Comparison of ENCODE assay signal across 11 mouse cellular contexts in the genomic region with DNA sequence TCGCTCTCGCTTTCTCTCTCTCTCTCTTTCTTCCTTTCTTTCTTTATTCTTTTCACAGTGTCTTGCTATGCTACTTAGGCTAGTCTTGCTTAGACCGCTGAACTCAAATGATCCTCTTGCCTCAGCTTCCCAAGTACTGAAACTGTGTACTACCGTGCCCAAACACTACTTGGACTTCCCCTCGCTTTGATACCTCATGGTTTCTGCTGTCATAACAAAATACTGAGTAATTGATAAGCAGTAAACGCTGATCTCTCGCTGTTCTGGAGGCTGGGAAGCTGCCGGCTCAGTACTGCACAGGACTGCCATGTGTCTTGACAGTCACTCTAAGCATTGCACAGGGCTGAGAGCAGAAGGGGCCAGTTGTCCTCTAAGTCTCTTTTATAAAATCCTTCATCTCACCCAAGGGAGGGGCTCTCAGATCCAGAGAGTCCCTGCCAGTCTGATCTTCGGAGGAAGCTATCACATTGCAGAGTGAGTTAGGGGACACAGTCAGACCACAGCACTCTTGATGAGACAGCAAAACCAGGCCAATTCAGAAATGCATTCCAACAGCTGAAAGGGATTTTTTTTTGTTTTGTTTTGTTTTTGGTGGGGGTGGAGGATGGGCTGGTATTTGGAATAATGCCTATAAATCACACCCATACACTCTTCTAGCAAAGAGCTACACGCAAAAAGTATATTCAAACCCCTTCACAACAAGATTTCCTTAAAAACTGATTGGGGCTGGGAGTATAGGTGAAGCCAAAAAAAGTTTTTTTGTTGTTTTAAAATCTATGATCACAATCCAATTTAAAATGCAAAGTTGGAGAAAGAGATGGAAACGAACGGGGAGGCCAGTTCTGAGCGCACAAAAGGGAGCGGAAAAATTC. TPM values are rescaled to one million over a fixed set of nuclear protein-coding genes. Genes with fewer than 3 reads are reported as not detected.
A peak's percentile ranks its signal among the peaks of the same experiment; 100 is the strongest.
DNase-seq lines count a peak whose midpoint lies in the region; ATAC-seq and TF ChIP-seq lines count a peak whose summit lies in the region.
"Had no signal": no experiment of that assay in that cellular context is flagged by ENCODE, and none has a peak within 500 bp of the region (broad histone marks: within the 10 kb centered on the region; RNA-seq: fewer than 3 reads in every experiment).

No protein-coding gene starts in this region.

- H3K27me3 ChIP-seq in forebrain, embryonic 10.5 days (ENCODE audit: poor library complexity, severe bottlenecking) = peaks cover 11% of the 10 kb centered on the region; the same call in 1 of the 2 replicates
- no peaks in the 10 kb centered on the region for H3K27me3 ChIP-seq in forebrain, embryonic 15.5 days
- no peaks in the 10 kb centered on the region for H3K27me3 ChIP-seq in heart, postnatal 0 days (ENCODE audit: control insufficient read depth, insufficient read depth, low read length)
- H3K27me3 ChIP-seq in lung, embryonic 16.5 days (ENCODE audit: control insufficient read depth, insufficient read depth, low read depth, low read length) = peaks cover 2% of the 10 kb centered on the region; the same call in 1 of the 2 replicates
- no peaks in the 10 kb centered on the region for H3K27me3 ChIP-seq in limb, embryonic 14.5 days (ENCODE audit: control insufficient read depth, insufficient read depth, low read length)

- no peak overlapping the region for H3K9ac ChIP-seq in forebrain, embryonic 15.5 days (replicated peaks)
- H3K9ac ChIP-seq in heart, postnatal 0 days (replicated peaks; ENCODE audit: low read depth, low read length) = no peak overlapping the region
- no peak overlapping the region for H3K9ac ChIP-seq in lung, embryonic 16.5 days (ENCODE audit: low read length)
- no peak overlapping the region for H3K9ac ChIP-seq in limb, embryonic 14.5 days (ENCODE audit: low read depth, low read length, severe bottlenecking)

- no peak for TF ChIP-seq CTCF in heart, postnatal 0 days (IDR thresholded peaks at IDR 0.05; ENCODE audit: low read depth)
- TF ChIP-seq CTCF in lung, adult 2 months (IDR thresholded peaks at IDR 0.05; ENCODE audit: insufficient read depth, low read length) = no peak

- 59% methylated on average over 14 of the region's 14 CpGs for WGBS in forebrain, embryonic 10.5 days
- WGBS in forebrain, embryonic 15.5 days = 32% methylated on average over 14 of the region's 14 CpGs
- 61% methylated on average over 14 of the region's 14 CpGs for WGBS in heart, postnatal 0 days
- WGBS in lung, embryonic 16.5 days = 55% methylated on average over 14 of the region's 14 CpGs
- 69% methylated on average over 14 of the region's 14 CpGs for WGBS in lung, adult 2 months
- 74% methylated on average over 14 of the region's 14 CpGs for WGBS in limb, embryonic 14.5 days

- TF ChIP-seq EP300 in heart, postnatal 0 days (IDR thresholded peaks at IDR 0.05; ENCODE audit: low read depth) = no peak

- no peak overlapping the region for H3K4me2 ChIP-seq in forebrain, embryonic 15.5 days (replicated peaks)
- no peak overlapping the region for H3K4me2 ChIP-seq in heart, postnatal 0 days (ENCODE audit: low read depth, low read length)
- no peak overlapping the region for H3K4me2 ChIP-seq in lung, embryonic 16.5 days (ENCODE audit: low read depth, low read length)
- no peak overlapping the region for H3K4me2 ChIP-seq in limb, embryonic 14.5 days (replicated peaks; ENCODE audit: low read depth, low read length, severe bottlenecking)

- H3K4me1 ChIP-seq in forebrain, embryonic 10.5 days = peaks cover 28% of the 10 kb centered on the region
- 0 out of 2 replicates have a peak, but pooled peaks cover 5% of the 10 kb centered on the region for H3K4me1 ChIP-seq in forebrain, embryonic 15.5 days
- peaks cover 10% of the 10 kb centered on the region; the same call in 1 of the 2 replicates for H3K4me1 ChIP-seq in heart, postnatal 0 days (ENCODE audit: control insufficient read depth, insufficient read depth)
- H3K4me1 ChIP-seq in lung, embryonic 16.5 days (replicated peaks; ENCODE audit: control insufficient read depth, insufficient read depth, low read length) = no peaks in the 10 kb centered on the region; the same call in none of the 2 replicates
- no peaks in the 10 kb centered on the region for H3K4me1 ChIP-seq in lung, adult 2 months (ENCODE audit: control insufficient read depth, insufficient read depth, low read length)
- peaks cover 9% of the 10 kb centered on the region for H3K4me1 ChIP-seq in limb, embryonic 14.5 days (ENCODE audit: control insufficient read depth, insufficient read depth, low read length)

- peak overlapping the region; percentile 24 for H3K4me3 ChIP-seq in forebrain, embryonic 10.5 days
- no peak overlapping the region for H3K4me3 ChIP-seq in forebrain, embryonic 15.5 days
- no peak overlapping the region for H3K4me3 ChIP-seq in heart, postnatal 0 days (ENCODE audit: low read depth, low read length)
- no peak overlapping the region for H3K4me3 ChIP-seq in lung, embryonic 16.5 days (ENCODE audit: low read length)
- no peak overlapping the region for H3K4me3 ChIP-seq in lung, adult 2 months (replicated peaks; ENCODE audit: extremely low read depth, low read depth, low read length)
- H3K4me3 ChIP-seq in limb, embryonic 14.5 days (replicated peaks; ENCODE audit: low read length) = no peak overlapping the region
- H3K4me3 ChIP-seq: layer of hippocampus, adult 2 months had no signal

- H3K36me3 ChIP-seq in forebrain, embryonic 10.5 days (replicated peaks) = no peaks in the 10 kb centered on the region
- H3K36me3 ChIP-seq in forebrain, embryonic 15.5 days = no peaks in the 10 kb centered on the region
- no peaks in the 10 kb centered on the region for H3K36me3 ChIP-seq in heart, postnatal 0 days (replicated peaks; ENCODE audit: control insufficient read depth, insufficient read depth, low read length)
- H3K36me3 ChIP-seq in lung, embryonic 16.5 days (ENCODE audit: control insufficient read depth, insufficient read depth, low read length) = no peaks in the 10 kb centered on the region
- H3K36me3 ChIP-seq in limb, embryonic 14.5 days (ENCODE audit: control insufficient read depth, insufficient read depth, low read length) = no peaks in the 10 kb centered on the region

- intact Hi-C loops in heart, postnatal 36 days (cut with DNase I) = no loop called here

- peak overlapping the region; percentile 54 for H3K27ac ChIP-seq in forebrain, embryonic 10.5 days
- no peak overlapping the region for H3K27ac ChIP-seq in forebrain, embryonic 15.5 days (replicated peaks)
- peak overlapping the region; percentile 16; the same call in 1 of the 2 replicates for H3K27ac ChIP-seq in heart, postnatal 0 days (ENCODE audit: low read depth)
- H3K27ac ChIP-seq in lung, embryonic 16.5 days (ENCODE audit: low read length) = no peak overlapping the region
- H3K27ac ChIP-seq in limb, embryonic 14.5 days (replicated peaks; ENCODE audit: low read depth, low read length) = no peak overlapping the region
- H3K27ac ChIP-seq: layer of hippocampus, adult 2 months had no signal

- ATAC-seq in forebrain, embryonic 15.5 days (replicated peaks) = no peak
- ATAC-seq in heart, postnatal 0 days (ENCODE audit: insufficient read depth, low read depth) = no peak
- peak; percentile 58 for ATAC-seq in lung, embryonic 16.5 days (ENCODE audit: low read depth)
- peak; percentile 25; the same call in 1 of the 2 replicates for ATAC-seq in limb, embryonic 14.5 days (ENCODE audit: low FRiP score, low read depth)

- no peaks in the 10 kb centered on the region for H3K9me3 ChIP-seq in forebrain, embryonic 10.5 days
- no peaks in the 10 kb centered on the region for H3K9me3 ChIP-seq in forebrain, embryonic 15.5 days
- H3K9me3 ChIP-seq in heart, postnatal 0 days (replicated peaks; ENCODE audit: control insufficient read depth, low read length) = no peaks in the 10 kb centered on the region
- no peaks in the 10 kb centered on the region for H3K9me3 ChIP-seq in lung, embryonic 16.5 days (ENCODE audit: control insufficient read depth, low read length)
- no peaks in the 10 kb centered on the region for H3K9me3 ChIP-seq in limb, embryonic 14.5 days (ENCODE audit: control insufficient read depth, low read length)

- TF ChIP-seq POLR2A in lung, adult 2 months (IDR thresholded peaks at IDR 0.05; ENCODE audit: borderline replicate concordance, extremely low read depth, low read depth, low read length) = no peak
- no peak for TF ChIP-seq POLR2A in limb, embryonic 14.5 days (IDR thresholded peaks at IDR 0.05; ENCODE audit: borderline replicate concordance, extremely low read depth, insufficient read depth, insufficient read length)

- no peak for DNase-seq in forebrain, embryonic 10.5 days (ENCODE audit: extremely low spot score, low spot score)
- no peak for DNase-seq in heart, postnatal 0 days (ENCODE audit: low spot score)
- no peak for DNase-seq in heart, postnatal 36 days
- DNase-seq in lung, adult 2 months = no peak
- peak; percentile 40 for DNase-seq in limb, embryonic 14.5 days (ENCODE audit: low spot score)
- no peak for DNase-seq in left cerebral cortex, adult 18-20 months (ENCODE audit: low spot score in 2 of 2)
- DNase-seq: adrenal gland, postnatal 10 days; lung, postnatal 36 days had no signal

RNA-seq across cellular contexts. Expression of a gene that starts 8.7 kb away (rescaled TPM):
- 843 and 904 TPM in 2 replicates for polyA plus RNA-seq in forebrain, embryonic 10.5 days (2016; fragmentation: Nextera tagmentation; extraction: Ambion mirVana)
- 645 and 663 TPM in 2 replicates for polyA plus RNA-seq in forebrain, embryonic 15.5 days (2015; fragmentation: Nextera tagmentation; extraction: Ambion mirVana)
- 132 and 166 TPM in 2 replicates for total RNA-seq in heart, postnatal 0 days (2014; rRNA removed; ENCODE audit: low replicate concordance)
- polyA plus RNA-seq in heart, postnatal 0 days (2015; fragmentation: Nextera tagmentation; extraction: Ambion mirVana) = 187 and 190 TPM in 2 replicates
- total RNA-seq in heart, postnatal 36 days (2021) = 10 to 100 TPM; 42.1 to 43.8 TPM
- polyA plus RNA-seq in lung, embryonic 16.5 days (2015; fragmentation: Nextera tagmentation; extraction: Ambion mirVana) = 522 and 562 TPM in 2 replicates
- 165 and 170 TPM in 2 replicates for polyA plus RNA-seq in lung, adult 2 months (2012; rRNA removed)
- polyA plus RNA-seq in limb, embryonic 14.5 days (2012; rRNA removed) = 674 and 696 TPM in 2 replicates
- 746 and 782 TPM in 2 replicates for polyA plus RNA-seq in limb, embryonic 14.5 days (2014; fragmentation: Nextera tagmentation; extraction: Ambion mirVana)
- 10 to 100 TPM; 59.8 to 68.9 TPM for total RNA-seq in left cerebral cortex, adult 18-20 months (2021)

Comparison
In these comparisons a context has a peak if more than half of its experiments do, and no peak if none do; other contexts are left out.
1. H3K27ac ChIP-seq: peak in forebrain, embryonic 10.5 days (single experiment) and heart, postnatal 0 days (single experiment); none in forebrain, embryonic 15.5 days (single experiment), lung, embryonic 16.5 days (single experiment) and limb, embryonic 14.5 days (single experiment).
2. ATAC-seq: peak in lung, embryonic 16.5 days (single experiment) and limb, embryonic 14.5 days (single experiment); none in forebrain, embryonic 15.5 days (single experiment) and heart, postnatal 0 days (single experiment).